Mouse (Mus musculus) forebrain, embryonic 11.5 days (tissue): ENCODE results near the gene Car7. TPM values are rescaled to one million over a fixed set of nuclear protein-coding genes. Genes with fewer than 3 reads are reported as not detected.
A peak's percentile ranks its signal among the peaks of the same experiment; 100 is the strongest.
"Not testable (repeated sequence)": the region's sequence is repeated elsewhere in the genome, so short reads cannot be mapped to it uniquely, and the experiment has no call there.

Source experiments
- ATAC-seq: fragments of 200-750 bp; cut with Nextera tagmentation; replicated peaks from 2 replicates; pipeline ENCODE4 v1.8.0; 2017; ENCODE audit warnings: moderate TSS enrichment; ENCODE audit not compliant: low FRiP score
- DNase-seq: peaks from one replicate; pipeline ENCODE4 v3.0.0-alpha.2; 2017; ENCODE audit warnings: low spot score
- H3K27ac ChIP-seq: fragments of 300-500 bp; sonication (generic); 2 replicates; pipeline ENCODE4 v1.5.1; 2014; ENCODE audit warnings: low read depth, low read length
- H3K27me3 ChIP-seq: fragments of 300-500 bp; sonication (generic); 2 replicates; pipeline ENCODE4 v1.6.1; 2014; ENCODE audit warnings: mild to moderate bottlenecking, low read length, mixed read lengths; ENCODE audit not compliant: control insufficient read depth, insufficient read depth
- H3K36me3 ChIP-seq: fragments of 300-500 bp; sonication (generic); 2 replicates; pipeline ENCODE4 v1.6.1; 2014; ENCODE audit warnings: mild to moderate bottlenecking, low read length, moderate library complexity, mixed read lengths; ENCODE audit not compliant: control insufficient read depth, insufficient read depth
- H3K4me1 ChIP-seq: fragments of 300-500 bp; sonication (generic); replicated peaks from 2 replicates; pipeline ENCODE4 v1.6.1; 2014; ENCODE audit warnings: low read length, mixed read lengths; ENCODE audit not compliant: control insufficient read depth, insufficient read depth
- H3K4me2 ChIP-seq: fragments of 300-500 bp; sonication (generic); 2 replicates; pipeline ENCODE4 v1.6.1; 2014; ENCODE audit warnings: low read depth, mild to moderate bottlenecking, low read length, moderate library complexity, mixed read lengths; ENCODE audit not compliant: severe bottlenecking
- H3K4me3 ChIP-seq: fragments of 300-500 bp; sonication (generic); 2 replicates; pipeline ENCODE4 v1.5.1; 2014; ENCODE audit warnings: low read depth, low read length
- H3K9ac ChIP-seq: fragments of 300-500 bp; sonication (generic); 2 replicates; pipeline ENCODE4 v1.6.1; 2014; ENCODE audit warnings: low read length
- H3K9me3 ChIP-seq: fragments of 300-500 bp; sonication (generic); 2 replicates; pipeline ENCODE4 v1.6.1; 2016; ENCODE audit warnings: low read length, mixed read lengths; ENCODE audit not compliant: control insufficient read depth
- WGBS: fragments of 180-500 bp; shearing (Covaris S2); extraction: QIAGEN DNeasy Blood & Tissue Kit; methylation state at CpG from one replicate; pipeline ENCODE4 v1.1.7; 2014; 5-methylcytosine and 5-hydroxymethylcytosine counted together
- polyA plus RNA-seq: library from polyadenylated mRNA; unstranded; fragments of >200 nt; fragmentation: Nextera tagmentation; extraction: Ambion mirVana; gene quantifications from 2 replicates; pipeline ENCODE4 v1.2.1, GENCODE M21; 2014

The Car7 gene
- polyA plus RNA-seq, 1 experiment from 2014 or later = 0.79 TPM

DNA sequence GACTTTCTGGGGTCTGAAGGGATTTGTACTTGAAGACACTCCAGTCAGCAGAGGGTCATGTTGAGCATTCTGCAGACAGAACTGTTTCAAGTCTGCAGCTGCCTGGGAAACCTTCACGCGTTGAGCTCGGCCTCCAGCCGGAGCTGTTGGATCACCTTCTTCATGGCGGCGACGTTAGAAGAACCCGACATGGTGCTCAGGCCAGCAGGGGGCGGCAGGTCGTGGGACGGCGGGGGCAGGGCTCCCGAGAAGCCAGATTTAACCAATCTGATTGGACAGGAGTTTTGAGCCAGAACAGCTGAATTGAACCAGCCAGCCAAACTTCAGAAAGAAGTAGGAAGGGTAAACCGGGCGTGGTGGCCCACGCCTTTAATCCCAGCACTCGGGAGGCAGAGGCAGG, 43.1 kb downstream of the Car7 start:
- not testable (repeated sequence) for H3K4me1 ChIP-seq, H3K9ac ChIP-seq, H3K4me3 ChIP-seq, H3K4me2 ChIP-seq, H3K27me3 ChIP-seq, H3K9me3 ChIP-seq, H3K36me3 ChIP-seq, ATAC-seq, H3K27ac ChIP-seq
- 81% methylated on average over 17 of the region's 17 CpGs for WGBS
- DNase-seq = peak; percentile 16

DNA sequence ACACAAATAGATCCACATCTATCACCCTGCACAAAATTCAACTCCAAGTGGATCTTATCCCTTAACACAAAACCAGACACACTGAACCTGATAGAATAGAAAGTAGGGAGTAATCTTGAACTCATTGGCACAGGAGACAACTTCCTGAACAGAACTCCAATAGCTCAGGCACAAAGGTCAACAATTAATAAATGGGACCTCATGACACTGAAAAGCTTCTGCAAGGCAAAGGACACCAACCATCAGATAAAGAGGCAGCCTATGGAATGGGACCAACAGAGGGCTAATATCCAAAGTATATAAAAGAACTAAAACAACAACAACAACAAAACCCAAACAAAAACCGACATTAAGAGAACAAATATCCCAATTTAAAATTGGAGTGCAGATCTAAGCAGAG, 50.0 kb downstream of the Car7 start:
- ATAC-seq (no peak), DNase-seq (no peak)
- Histone ChIP-seq H3K27ac (no peak overlapping the region), H3K27me3 (no peaks in the 10 kb centered on the region), H3K4me3 (no peak overlapping the region), H3K4me1 (no peaks in the 10 kb centered on the region), H3K9ac (no peak overlapping the region), H3K9me3 (no peaks in the 10 kb centered on the region), H3K36me3 (no peaks in the 10 kb centered on the region), H3K4me2 (no peak overlapping the region)
- 65% methylated on average over 1 of the region's 1 CpGs for WGBS

DNA sequence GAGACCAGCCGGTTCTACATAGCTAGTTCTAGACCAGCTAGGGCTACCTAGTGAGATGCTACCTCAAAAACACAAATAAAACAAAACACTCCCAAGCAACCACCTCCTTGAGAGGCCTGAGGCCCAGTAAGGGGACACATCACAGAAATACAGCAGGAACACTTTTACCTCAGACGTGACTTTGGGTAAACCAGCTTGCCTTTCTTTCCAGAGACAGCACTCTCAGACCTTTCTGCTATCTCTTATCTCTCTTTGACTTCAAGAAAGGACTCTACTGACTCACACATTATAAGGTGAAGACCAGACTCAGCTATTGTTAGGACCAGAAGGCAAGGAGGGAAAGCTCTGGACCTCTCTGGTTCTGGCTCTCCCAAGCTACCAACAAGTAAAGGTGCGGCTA, 55.8 kb downstream of the Car7 start:
- 86% methylated on average over 3 of the region's 3 CpGs for WGBS

DNA sequence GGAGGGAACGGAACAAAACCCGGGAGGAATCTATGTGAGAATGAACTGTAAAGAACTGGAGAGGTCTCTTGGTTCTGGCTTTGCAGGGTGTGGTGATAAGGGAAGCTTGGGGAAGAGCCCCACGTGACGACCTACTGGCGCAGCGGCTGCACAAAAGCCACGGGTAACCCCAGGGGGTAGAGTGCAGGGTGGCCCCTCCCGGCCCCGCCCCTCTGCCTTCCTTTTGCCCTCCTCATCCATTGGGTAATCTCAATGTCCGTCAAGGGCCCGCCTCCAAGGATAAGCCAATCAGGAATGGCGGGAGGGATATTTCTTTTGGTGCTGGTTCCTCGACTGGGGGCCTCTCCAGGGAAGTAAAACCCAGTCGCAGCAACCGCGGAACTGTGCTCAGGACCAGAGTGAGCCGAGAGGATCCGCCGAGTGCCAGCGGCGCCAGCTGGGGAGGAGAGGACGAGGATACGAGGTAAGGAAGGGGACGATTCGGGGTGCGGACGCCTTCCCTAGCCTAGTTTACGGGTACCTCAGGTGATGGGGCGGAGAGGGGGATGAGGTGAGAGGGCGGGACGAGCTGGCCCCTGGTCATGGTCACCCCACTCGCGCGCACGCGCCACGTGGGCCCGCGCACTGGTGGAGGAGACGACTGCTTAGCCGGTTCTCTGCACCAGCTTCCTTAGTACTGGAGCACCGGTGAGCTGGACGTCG, 56.8 kb downstream of the Car7 start, which contains the start of gene Pdp2:
Pdp2 (plus strand) TSS at position 319 of the 702 bp plus-strand sequence.
- Histone ChIP-seq H3K36me3 (peaks cover 7% of the 10 kb centered on the region), H3K4me3 (peak within 1 kb of the TSS; percentile 69), H3K27ac (peak within 1 kb of the TSS; percentile 38; the same call in 1 of the 2 replicates), H3K4me1 (no peaks in the 10 kb centered on the region), H3K27me3 (no peaks in the 10 kb centered on the region), H3K4me2 (peak within 1 kb of the TSS; percentile 67), H3K9ac (peak within 1 kb of the TSS; percentile 74), H3K9me3 (no peaks in the 10 kb centered on the region)
- ATAC-seq (peak; percentile 97), DNase-seq (peak; percentile 92)
- 2% methylated on average over 44 of the region's 44 CpGs for WGBS

More for the DNA sequence above, 55.8 kb downstream of the Car7 start:
- H3K27me3 ChIP-seq = no peaks in the 10 kb centered on the region
- DNase-seq = peak; percentile 15
- H3K9me3 ChIP-seq = no peaks in the 10 kb centered on the region
- no peak for ATAC-seq
- H3K4me1 ChIP-seq = no peaks in the 10 kb centered on the region
- no peak overlapping the region for H3K4me3 ChIP-seq
- no peak overlapping the region for H3K4me2 ChIP-seq
- peaks cover 7% of the 10 kb centered on the region for H3K36me3 ChIP-seq
- H3K27ac ChIP-seq = no peak overlapping the region
- no peak overlapping the region for H3K9ac ChIP-seq

DNA sequence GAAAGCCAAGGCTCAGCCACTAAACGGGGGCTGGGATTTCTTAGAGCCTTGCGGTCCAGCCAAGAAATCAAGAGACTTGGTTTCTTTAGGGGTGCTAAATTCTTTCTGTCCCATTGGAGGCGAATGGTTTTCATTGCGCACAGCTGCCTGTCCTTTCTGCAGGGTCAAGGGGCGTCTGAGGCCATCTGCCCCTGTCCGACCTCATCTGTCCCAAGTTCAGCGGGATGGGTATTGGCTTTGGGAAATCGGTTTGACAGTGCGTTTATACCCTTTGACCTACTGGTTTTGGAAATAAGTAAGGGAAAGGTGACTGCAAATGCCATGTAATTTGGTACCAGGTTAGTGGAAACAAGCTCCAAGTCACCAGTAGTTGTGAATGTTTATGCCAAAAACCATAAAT, 57.4 kb downstream of the Car7 start:
- peak overlapping the region; percentile 67 for H3K4me2 ChIP-seq
- WGBS = 2% methylated on average over 9 of the region's 9 CpGs
- H3K27me3 ChIP-seq = no peaks in the 10 kb centered on the region
- H3K4me3 ChIP-seq = peak overlapping the region; percentile 69
- H3K27ac ChIP-seq = no peak overlapping the region
- DNase-seq (no peak), ATAC-seq (no peak; the same call in 1 of the 2 replicates)
- H3K36me3 ChIP-seq = peaks cover 7% of the 10 kb centered on the region
- H3K4me1 ChIP-seq = no peaks in the 10 kb centered on the region
- no peaks in the 10 kb centered on the region for H3K9me3 ChIP-seq
- H3K9ac ChIP-seq = peak overlapping the region; percentile 74

DNA sequence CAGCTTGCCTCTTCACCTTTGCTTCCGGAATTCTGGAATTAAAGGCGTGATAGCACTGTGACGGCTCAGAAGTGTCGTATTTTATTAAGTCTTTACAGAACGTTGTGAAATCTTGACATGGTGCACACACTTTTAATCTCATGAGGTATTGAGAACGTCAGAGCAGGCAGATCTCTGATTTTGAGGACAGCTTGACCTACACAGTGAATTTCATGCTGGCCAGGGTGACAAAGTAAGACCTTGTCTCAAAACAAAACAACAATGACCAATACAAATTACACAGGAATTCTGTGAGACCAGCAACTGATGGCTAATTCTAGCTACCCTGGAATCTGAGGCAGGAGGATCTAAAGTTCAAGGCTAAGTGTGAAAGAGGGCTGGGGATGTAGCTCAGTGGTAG, 58.1 kb downstream of the Car7 start:
- Histone ChIP-seq H3K36me3 (peaks cover 7% of the 10 kb centered on the region), H3K27me3 (no peaks in the 10 kb centered on the region), H3K9me3 (no peaks in the 10 kb centered on the region), H3K4me1 (no peaks in the 10 kb centered on the region), H3K4me2 (no peak overlapping the region), H3K9ac (no peak overlapping the region), H3K4me3 (no peak overlapping the region), H3K27ac (no peak overlapping the region)
- ATAC-seq (no peak), DNase-seq (peak; percentile 5)
- 82% methylated on average over 6 of the region's 6 CpGs for WGBS

DNA sequence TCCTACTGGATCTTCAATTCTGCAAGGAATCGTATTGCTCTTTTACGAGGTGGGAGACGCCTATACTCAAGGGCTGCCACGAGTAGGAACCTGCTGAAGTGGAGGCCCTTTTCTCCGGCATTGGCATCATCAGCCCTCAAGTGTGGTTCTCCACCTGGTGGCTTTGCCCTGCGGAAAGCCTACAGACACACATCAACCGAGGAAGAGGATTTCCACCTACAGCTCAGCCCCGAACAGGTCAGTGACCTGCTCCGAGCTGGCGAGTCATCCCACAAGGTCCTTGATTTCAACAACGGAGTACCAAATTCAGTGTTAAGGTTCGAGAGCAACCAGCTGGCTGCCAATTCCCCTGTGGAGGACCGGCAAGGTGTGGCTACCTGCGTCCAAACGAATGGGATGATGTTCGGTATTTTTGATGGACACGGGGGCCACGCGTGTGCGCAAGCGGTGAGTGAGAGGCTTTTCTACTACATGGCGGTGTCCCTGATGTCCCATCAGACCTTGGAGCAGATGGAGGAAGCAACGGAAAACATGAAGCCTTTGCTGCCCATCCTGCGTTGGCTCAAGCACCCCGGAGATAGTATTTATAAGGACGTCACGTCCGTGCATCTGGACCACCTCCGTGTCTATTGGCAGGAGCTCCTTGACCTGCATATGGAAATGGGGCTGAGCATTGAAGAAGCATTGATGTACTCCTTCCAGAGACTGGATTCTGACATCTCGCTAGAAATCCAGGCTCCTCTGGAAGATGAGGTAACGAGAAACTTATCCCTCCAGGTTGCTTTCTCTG, 59.2 kb downstream of the Car7 start:
- no peak overlapping the region for H3K4me2 ChIP-seq
- DNase-seq = peak; percentile 33
- no peak overlapping the region for H3K9ac ChIP-seq
- no peak overlapping the region for H3K4me3 ChIP-seq
- H3K27me3 ChIP-seq = no peaks in the 10 kb centered on the region
- H3K36me3 ChIP-seq = peaks cover 7% of the 10 kb centered on the region
- no peak for ATAC-seq
- WGBS = 95% methylated on average over 31 of the region's 31 CpGs
- no peaks in the 10 kb centered on the region for H3K9me3 ChIP-seq
- H3K4me1 ChIP-seq = no peaks in the 10 kb centered on the region
- H3K27ac ChIP-seq = no peak overlapping the region

DNA sequence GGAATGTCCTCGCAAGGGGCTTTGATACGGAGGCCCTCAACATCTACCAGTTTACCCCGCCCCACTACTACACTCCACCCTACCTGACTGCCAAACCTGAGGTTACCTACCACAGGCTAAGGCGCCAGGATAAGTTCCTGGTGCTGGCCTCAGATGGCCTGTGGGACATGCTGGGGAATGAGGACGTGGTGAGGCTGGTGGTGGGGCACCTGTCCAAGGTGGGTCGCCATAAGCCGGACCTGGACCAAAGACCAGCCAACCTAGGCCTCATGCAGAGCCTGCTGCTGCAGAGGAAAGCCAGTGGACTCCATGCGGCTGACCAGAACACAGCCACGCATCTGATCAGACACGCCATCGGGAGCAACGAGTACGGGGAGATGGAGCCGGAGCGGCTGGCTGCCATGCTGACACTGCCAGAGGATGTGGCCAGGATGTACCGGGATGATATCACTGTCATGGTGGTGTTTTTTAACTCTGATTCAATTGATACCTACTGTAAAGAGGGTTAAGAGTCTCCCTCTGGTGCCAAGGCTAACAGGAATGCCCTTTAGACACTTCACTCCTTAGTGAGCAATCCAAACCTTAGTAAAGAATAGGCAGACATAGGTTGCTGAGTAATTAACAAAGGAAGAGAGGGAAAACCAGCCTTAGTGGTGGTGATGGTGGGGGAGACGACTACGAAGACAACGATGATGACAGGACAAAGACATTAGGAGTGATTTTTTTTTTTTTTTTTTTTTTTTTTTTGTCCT, 60.3 kb downstream of the Car7 start:
- Histone ChIP-seq H3K9ac (no peak overlapping the region), H3K4me3 (no peak overlapping the region), H3K9me3 (no peaks in the 10 kb centered on the region)

More for the DNA sequence above, 60.3 kb downstream of the Car7 start:
- ATAC-seq (no peak), DNase-seq (peak; percentile 48)
- no peaks in the 10 kb centered on the region for H3K27me3 ChIP-seq
- H3K27ac ChIP-seq = no peak overlapping the region
- no peaks in the 10 kb centered on the region for H3K4me1 ChIP-seq
- H3K4me2 ChIP-seq = no peak overlapping the region
- 96% methylated on average over 19 of the region's 19 CpGs for WGBS
- H3K36me3 ChIP-seq = peaks cover 7% of the 10 kb centered on the region
